Mouse (Mus musculus) cerebellum, postnatal 4 days (tissue): ENCODE results near the gene Hist1h2bk.

Experiments
- DNase-seq, 2 experiments: peaks; one replicate each; pipeline ENCODE4 v3.0.0; 2022; ENCODE audit warnings: low spot score in 2 of 2, mixed read lengths in 1 of 2

Hist1h2bk gene

DNA sequence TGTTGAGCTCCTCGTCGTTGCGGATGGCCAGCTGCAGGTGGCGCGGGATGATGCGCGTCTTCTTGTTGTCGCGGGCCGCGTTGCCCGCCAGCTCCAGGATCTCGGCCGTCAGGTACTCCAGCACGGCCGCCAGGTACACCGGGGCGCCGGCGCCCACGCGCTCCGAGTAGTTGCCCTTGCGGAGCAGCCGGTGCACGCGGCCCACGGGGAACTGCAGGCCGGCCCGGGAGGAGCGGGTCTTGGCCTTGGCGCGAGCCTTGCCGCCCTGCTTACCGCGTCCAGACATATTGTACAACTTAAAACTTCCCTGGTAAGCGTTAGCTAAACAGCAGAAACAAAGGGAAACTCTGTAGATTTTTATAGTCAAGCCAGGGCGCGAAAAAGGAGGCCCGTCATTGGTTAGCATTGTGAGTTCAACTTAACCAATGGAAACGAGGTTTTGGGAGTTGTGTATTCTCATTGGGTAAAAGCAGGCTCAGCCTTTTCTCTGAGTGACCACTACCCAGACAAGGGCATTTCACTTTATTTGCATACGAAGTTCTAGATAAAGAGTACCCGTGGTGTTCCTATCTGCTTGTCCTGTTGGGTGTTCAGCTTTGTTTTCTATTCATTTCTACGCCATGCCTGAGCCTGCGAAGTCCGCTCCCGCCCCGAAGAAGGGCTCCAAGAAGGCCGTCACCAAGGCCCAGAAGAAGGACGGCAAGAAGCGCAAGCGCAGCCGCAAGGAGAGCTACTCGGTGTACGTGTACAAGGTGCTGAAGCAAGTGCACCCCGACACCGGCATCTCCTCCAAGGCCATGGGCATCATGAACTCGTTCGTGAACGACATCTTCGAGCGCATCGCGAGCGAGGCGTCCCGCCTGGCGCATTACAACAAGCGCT is at the start of gene Hist1h2bk, which contains the start of gene Hist1h2ah:
TSS of gene Hist1h2bk (plus strand) at position 604 of the 882 bp plus-strand sequence.
TSS of gene Hist1h2ah (minus strand) at position 302 of the 882 bp plus-strand sequence.
- peak; percentile 45 to 78 for DNase-seq

GRCm38 (mm10) chr13:21992550-21992949 is 43.1 kb upstream of the Hist1h2bk start:
- no peak for DNase-seq

DNA sequence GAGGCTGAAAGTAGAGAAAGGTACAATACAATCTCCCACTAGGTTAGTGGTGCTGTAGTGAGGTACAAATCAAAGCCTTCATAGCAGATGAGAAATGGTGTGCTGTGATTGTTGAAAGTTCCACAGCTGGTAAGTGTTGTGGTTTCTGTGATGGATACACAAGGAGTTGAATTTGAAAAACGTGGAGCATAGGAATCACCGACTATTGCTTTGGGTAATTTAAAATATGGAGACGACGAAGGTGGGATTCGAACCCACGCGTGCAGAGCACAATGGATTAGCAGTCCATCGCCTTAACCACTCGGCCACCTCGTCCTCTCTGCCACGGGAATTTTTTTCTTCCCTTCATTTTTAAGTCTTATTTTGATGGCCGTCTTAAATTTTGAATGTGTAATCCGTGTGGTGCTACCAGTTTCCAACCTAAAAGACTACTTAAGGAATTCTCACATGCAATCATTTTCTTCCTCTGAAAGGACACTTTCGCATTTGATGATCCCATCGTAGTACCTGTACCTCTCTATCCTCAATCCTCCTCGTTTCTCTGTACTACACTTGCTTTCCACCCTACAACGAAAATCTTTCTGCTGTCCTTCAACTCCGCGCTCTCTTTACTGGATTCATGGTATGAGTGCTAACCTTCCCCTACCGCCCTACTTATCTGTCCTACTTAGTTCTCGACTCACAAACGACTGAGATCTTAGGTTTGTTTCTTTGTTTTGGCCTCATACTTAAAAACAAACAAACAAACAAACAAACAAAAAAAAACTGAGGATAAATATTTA is 41.5 kb upstream of the Hist1h2bk start:
- DNase-seq, result peak in 1 of 2 experiments; percentile 25

DNA sequence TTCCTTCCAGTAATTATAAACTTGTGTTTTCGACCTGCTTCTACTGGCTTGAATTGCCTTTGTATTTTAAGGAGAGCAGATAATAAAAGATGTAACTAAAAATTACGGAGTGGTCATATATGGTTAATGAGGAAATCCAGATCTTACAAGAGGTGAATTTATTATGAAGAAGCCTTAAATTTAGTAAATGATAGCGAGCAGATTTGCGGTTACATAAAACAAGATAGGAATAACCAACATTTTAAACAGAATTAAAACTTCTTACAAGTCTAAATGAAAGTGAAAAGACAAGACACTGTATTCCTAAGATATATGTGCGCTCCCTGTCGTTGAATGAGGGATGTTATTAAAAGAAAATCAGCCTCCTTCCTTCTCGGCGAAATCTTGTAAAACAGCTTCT is 40.8 kb upstream of the Hist1h2bk start:
- no peak for DNase-seq

GRCm38 (mm10) chr13:21995331-21995914 is 40.2 kb upstream of the Hist1h2bk start:
- peak in 1 of 2 experiments; percentile 16 for DNase-seq

DNA sequence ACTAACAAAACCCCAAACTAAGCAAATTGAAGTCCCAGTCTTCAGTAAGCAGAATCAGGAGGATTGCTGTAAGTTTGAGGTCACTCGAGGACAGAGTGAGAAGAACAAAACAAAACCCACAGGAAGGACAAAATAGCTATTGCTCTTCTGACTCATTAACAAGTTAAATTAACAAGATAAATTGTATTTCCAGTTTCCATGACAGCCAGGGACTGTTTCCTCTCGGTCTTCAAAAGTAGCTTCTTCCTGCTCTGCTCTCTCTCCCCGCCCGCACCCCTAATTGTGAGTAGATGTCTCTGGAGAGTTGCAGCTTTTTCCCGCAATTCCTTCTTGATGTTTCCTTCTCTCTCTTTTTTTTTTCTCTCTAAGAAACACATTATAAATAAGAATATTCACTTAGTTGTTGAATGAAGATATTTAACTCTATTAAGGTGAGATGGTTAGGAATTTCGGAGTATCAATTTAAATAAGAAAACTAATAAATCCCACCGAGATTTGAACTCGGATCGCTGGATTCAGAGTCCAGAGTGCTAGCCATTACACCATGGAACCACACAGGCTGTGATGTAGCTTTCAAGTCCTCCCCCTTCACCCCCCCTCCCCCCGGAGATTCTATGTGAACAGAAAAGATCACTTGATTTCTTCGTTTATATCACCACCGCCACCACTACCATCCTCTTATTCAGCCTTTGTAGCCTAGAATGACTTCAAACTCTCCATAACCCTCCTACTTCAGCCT is 39.4 kb upstream of the Hist1h2bk start:
- DNase-seq, result no peak

DNA sequence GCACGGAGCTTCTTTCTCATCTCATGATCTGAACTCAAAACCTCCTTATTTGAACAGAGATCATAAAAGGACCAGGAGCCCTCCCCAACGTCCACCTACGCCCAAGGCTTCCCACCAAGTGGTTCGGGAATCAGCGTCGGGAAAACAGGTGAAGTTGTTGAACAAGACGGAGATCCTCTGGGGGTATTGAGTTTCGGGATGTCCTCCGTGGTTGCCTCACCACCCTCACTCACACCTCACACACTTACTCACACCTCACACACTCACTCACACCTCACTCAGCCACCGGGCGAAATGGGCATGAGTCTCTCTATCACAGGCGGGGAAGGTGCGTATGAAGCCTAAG is 38.9 kb upstream of the Hist1h2bk start:
- DNase-seq, result no peak

DNA sequence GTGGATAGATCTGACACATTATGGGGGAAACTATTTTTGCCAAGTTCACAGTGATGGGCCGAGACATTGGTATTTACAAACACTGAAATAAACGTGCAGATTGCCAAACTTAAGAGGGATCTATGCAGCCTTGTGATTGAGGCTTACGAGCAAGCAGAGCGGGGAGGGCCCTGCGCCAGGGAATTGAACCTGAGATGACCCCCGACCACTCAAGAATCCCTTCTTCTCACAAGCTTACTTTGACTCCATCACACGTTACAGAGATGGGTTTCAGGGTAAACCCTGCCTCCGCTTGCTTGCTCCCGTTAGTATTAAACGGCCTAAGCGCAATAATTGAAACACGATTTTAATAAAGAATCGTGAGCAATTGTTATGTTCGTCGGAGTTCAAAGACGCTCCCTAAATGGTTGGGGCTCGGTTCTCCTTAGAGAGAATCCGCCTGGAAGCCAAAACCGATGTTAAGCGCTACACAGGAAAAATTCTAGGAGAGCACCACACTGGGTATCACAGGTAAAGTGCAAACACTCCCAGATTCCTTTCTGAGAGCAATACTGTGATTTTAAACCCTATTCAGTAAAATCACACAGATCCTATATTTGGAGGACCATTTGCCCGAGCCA is 38.4 kb upstream of the Hist1h2bk start:
- no peak for DNase-seq

GRCm38 (mm10) chr13:21997821-21998220 is 37.8 kb upstream of the Hist1h2bk start:
- no peak for DNase-seq

DNA sequence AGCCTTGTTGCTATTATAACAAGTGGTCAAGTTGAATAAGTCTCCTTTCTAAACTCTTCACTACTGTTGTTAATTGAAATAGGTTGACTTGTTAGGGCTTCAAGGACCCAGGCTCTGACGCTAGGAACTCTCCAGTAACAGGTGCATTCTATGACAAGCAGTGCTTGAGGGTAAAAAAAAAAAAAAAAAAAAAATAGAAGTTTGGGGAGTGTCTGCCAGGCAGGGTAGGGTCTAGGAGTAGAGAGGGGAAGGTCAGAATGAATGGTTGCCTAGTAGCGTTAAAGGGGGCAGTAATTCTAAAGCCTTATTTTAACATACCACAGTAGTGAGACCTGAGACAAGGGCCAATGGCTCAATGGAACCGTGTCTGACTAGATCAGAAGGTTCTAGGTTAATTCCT is 37.3 kb upstream of the Hist1h2bk start:
- DNase-seq, result no peak

GRCm38 (mm10) chr13:21999147-21999546 is 36.5 kb upstream of the Hist1h2bk start:
- DNase-seq, result no peak

GRCm38 (mm10) chr13:22001346-22001745 is 34.3 kb upstream of the Hist1h2bk start:
- DNase-seq, result no peak

DNA sequence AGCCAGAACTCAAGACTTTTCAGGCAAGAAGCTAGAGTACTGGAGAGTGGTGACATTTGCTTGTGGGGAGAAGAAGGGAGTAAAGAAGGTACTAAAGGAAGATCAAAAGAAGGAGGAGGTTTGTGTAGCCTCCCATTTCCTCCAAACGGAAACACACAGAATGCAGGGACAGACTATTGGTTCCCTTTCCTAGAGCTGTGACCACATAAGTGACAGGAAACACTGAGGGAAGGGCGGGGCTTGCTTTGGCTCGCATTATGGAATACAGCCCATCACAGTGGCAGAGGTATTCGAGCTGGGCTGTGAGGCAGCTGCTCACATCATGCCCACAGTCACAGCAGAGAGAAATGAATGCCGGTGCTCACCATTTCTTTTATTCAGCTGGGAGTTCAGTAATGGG is 33.8 kb upstream of the Hist1h2bk start:
- no peak for DNase-seq

DNA sequence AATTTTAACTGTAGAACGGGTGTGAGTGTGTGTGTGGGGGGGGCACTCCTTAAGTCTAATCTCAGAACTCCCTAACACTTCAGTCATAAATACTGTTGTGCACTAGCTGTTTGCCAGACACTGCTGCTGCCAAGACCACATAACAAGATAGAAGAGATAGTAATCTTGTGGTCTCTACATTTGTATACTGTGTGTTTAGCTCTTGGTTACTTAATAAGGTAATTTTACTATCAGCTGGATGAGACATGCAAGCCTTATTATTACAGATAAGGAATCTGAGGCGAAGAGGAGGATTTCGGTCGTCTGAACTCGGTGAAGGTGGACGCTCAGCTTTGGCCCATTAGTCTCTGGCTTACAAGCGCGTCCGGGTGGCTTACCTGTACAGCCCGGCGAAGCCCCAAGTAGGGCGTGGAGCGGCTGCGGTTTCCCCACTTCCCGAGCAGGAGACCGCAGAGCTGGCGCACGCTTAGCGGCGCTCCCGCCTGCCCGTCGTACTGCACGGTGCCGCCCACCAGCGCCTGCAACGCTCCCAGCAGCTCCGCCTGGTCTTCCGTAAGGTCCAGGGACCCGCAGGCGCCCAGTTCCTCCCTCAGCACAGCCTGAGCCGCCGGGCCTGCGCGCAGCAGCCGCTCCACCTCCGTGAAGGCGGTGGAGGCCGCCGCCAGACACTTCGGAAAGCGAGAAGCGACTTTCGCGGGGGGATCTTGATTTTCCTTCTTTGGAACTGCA is 29.9 kb upstream of the Hist1h2bk start:
- DNase-seq, result no peak

- no peak for DNase-seq
Observed at GRCm38 (mm10) chr13:22006334-22007120, 29.1 kb upstream of the Hist1h2bk start.

GRCm38 (mm10) chr13:22007121-22007510 is 28.6 kb upstream of the Hist1h2bk start:
- no peak for DNase-seq

DNA sequence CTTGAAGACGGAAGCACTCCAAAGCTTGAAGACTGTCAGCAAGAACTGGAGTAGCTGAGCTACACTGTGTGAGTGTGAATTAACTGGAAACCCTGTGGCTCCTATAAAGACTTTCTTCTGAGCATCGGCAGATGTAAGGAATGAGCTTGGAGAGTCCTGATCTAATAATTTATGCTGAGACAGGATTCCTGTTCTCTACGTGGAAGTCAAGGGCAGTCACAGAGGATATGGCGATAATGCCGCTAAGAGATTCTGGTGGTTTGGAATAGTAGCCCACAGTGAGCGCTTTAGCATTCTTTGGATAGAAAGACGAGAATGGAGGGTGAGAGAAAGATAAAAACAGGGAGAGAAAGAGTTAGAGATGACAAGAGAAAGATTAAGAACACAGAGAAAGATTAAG is 27.8 kb upstream of the Hist1h2bk start:
- DNase-seq, result no peak

DNA sequence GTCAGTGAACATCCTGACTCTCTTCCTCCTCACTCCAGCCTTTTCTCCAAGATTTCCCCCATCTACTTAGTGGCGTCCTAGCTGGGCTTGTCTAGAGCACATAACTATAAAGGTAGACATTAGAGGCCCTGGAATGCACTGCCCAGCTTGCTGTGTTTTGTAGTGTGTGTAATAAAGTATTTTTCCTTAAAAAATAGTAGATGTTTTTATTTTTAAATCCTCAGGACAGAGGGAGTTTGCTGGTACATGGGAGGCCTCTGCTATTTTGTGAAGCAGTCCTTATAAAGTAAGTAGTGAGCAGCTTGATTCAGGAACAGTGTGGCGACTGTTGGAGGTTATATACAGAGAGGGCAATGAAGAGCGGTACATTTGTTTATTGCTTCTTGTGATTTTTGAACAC is 27.0 kb upstream of the Hist1h2bk start:
- DNase-seq, result no peak

GRCm38 (mm10) chr13:22009642-22010041 is 26.0 kb upstream of the Hist1h2bk start, which contains the start of gene Prss16:
Gene Prss16 (minus strand): TSS chr13:22009742.
- no peak for DNase-seq

DNA sequence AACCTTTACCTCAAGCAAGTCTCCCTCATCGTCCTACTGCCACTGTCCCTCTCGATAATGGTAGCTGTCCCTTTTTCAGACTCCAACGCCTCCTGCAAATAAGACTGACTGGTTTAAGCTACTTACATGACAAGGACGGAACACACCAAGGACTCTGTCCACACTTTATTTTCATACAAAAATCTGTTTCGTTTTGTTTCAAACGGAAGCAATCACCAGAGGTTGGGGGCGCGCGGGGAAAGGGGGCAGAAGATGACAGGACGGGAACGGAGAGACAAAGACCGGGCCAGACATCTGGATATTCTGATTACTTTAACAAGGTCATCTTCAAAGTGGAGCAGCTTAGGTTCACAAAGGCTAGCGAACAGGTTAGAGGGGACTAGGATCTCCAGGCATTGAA is 22.0 kb upstream of the Hist1h2bk start:
- no peak for DNase-seq
